Mouse (Mus musculus) G1E (cell line): ENCODE data around the gene Fam187b. TPM values are rescaled to one million over a fixed set of nuclear protein-coding genes. Genes with fewer than 3 reads are reported as not detected.

ENCODE experiments used
- ATAC-seq: 2 replicates; pipeline ENCODE4 v1.8.0; 2016; ENCODE audit warnings: mild to moderate bottlenecking; ENCODE audit not compliant: insufficient number of reproducible peaks, poor library complexity, low FRiP score, severe bottlenecking; ENCODE audit errors: extremely low read depth
- DNase-seq: peaks from one replicate; pipeline ENCODE4 v3.0.0; 2012; ENCODE audit warnings: low spot score
- H3K27me3 ChIP-seq: 2 replicates; pipeline ENCODE4 v1.6.1; 2012; ENCODE audit warnings: mild to moderate bottlenecking, low read length, inconsistent platforms; ENCODE audit not compliant: insufficient read depth
- H3K36me3 ChIP-seq: replicated peaks from 2 replicates; pipeline ENCODE3; 2012; ENCODE audit warnings: mild to moderate bottlenecking, inconsistent platforms
- H3K4me1 ChIP-seq: 2 replicates; pipeline ENCODE4 v1.6.1; 2012; ENCODE audit warnings: low read depth, low read length, inconsistent platforms, mixed read lengths; ENCODE audit not compliant: insufficient read depth
- H3K4me3 ChIP-seq: 2 replicates; pipeline ENCODE4 v1.5.1; 2012; ENCODE audit warnings: low read depth, mild to moderate bottlenecking, inconsistent platforms, low read length, moderate library complexity, mixed read lengths
- H3K9me3 ChIP-seq: replicated peaks from 2 replicates; pipeline ENCODE4 v1.6.1; 2012; ENCODE audit warnings: inconsistent platforms
- CTCF ChIP-seq: IDR thresholded peaks from 2 replicates; pipeline ENCODE4 v1.5.1; 2012; ENCODE audit warnings: low read depth, low read length, inconsistent platforms, mixed read lengths
- GATA1 ChIP-seq: IDR thresholded peaks from 2 replicates; pipeline ENCODE4 v1.6.1; 2012; ENCODE audit warnings: borderline replicate concordance, low read length, inconsistent platforms, mixed read lengths
- GATA2 ChIP-seq: IDR thresholded peaks from 2 replicates; pipeline ENCODE4 v1.6.1; 2012; ENCODE audit warnings: low read depth, low read length, inconsistent platforms, borderline replicate concordance
- POLR2AphosphoS5 ChIP-seq: IDR thresholded peaks from 2 replicates; pipeline ENCODE4 v1.6.1; 2012; ENCODE audit warnings: low read depth, low read length, inconsistent platforms; ENCODE audit not compliant: insufficient replicate concordance
- TAL1 ChIP-seq: conservative IDR thresholded peaks from 2 replicates; pipeline ENCODE4 v1.6.1; 2012; ENCODE audit warnings: low read depth, low read length, inconsistent platforms, mixed read lengths
- polyA plus RNA-seq: library from polyadenylated mRNA; stranded (reverse); fragments of >175 nt; gene quantifications from 2 replicates; pipeline ENCODE4 v1.2.3, GENCODE M21; 2012
- total RNA-seq, 2 experiments: library from RNA; stranded (forward) in 1 of 2; stranded (reverse) in 1 of 2; fragments of 200-1000 nt in 1 of 2; fragments of >200 nt in 1 of 2; fragmentation: Nextera tagmentation in 1 of 2; gene quantifications; 2 replicates each; pipeline ENCODE4 v1.2.3; 2014 to 2017

Fam187b gene
- total and polyA plus RNA-seq, 3 experiments: 0.03 to 0.27 TPM; not detected in 1

- no peak for DNase-seq
- no peak for ATAC-seq
Observed at GRCm38 (mm10) chr7:31000505-31001020, 27.0 kb downstream of the Fam187b start.

DNA sequence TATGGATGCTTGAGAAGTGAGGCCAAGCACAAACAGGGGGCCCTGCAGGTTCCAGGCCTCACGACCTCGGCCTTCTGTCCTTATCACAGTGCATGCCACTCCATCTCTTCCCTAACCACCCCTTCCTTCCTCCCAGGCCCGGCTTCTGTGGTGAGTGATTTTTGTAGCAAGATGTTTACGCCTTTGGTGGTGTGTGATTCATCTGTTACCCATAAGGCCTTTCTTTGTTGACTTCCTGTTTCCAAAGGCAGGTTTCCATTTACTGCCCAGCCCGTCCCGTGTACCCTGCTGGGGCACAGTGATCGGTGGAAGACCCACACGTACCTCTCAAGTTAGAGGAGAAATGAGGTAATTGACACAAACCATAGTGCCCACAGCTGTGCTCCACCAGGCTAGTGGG, 29.1 kb downstream of the Fam187b start:
- no peak for ATAC-seq
- no peaks in the 10 kb centered on the region for H3K9me3 ChIP-seq

More at GRCm38 (mm10) chr7:31000505-31001020, 27.0 kb downstream of the Fam187b start:
- H3K4me3 ChIP-seq: no peak overlapping the region
- H3K27me3 ChIP-seq: no peaks in the 10 kb centered on the region
- no peak for TF ChIP-seq CTCF
- TF ChIP-seq GATA2: no peak
- no peak for TF ChIP-seq GATA1
- no peak for TF ChIP-seq TAL1
- TF ChIP-seq POLR2AphosphoS5: no peak
- H3K9me3 ChIP-seq: no peaks in the 10 kb centered on the region
- no peaks in the 10 kb centered on the region for H3K36me3 ChIP-seq
- H3K4me1 ChIP-seq: peaks cover 4% of the 10 kb centered on the region; the same call in 1 of the 2 replicates

DNA sequence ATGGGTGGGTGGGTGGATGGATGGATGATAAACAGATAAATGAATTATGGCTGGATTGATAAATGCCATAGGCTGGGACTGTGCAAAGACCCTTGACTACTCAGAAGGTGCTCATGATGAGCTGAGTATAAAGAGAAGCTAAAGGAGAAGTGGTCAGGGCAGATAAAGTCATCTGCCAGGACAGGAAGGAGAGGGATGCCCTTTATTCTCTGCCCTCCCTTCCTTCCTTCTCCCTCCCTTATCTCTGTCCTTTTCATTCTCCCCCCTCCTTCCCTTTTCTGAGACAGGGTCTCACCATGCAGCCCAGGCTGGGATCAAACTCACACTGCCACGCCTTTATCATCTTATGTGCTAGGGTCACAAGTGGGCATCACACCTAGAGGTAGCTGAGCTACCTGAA, 34.2 kb downstream of the Fam187b start:
- 0 out of 2 replicates have a peak, but pooled peaks cover under 1% of the 10 kb centered on the region for H3K4me1 ChIP-seq
- no peak for DNase-seq
- no peaks in the 10 kb centered on the region for H3K36me3 ChIP-seq
- no peak for ATAC-seq
- H3K9me3 ChIP-seq: no peaks in the 10 kb centered on the region
- H3K4me3 ChIP-seq: no peak overlapping the region
- H3K27me3 ChIP-seq: no peaks in the 10 kb centered on the region
- TF ChIP-seq TAL1 (no peak), GATA2 (no peak), GATA1 (no peak), CTCF (no peak), POLR2AphosphoS5 (no peak)

More for the DNA sequence above, 29.1 kb downstream of the Fam187b start:
- no peak for TF ChIP-seq POLR2AphosphoS5
- no peak for TF ChIP-seq TAL1
- no peak for TF ChIP-seq GATA2
- TF ChIP-seq CTCF: no peak
- no peak for TF ChIP-seq GATA1
- DNase-seq: no peak
- Histone ChIP-seq H3K4me3 (no peak overlapping the region), H3K4me1 (peaks cover 4% of the 10 kb centered on the region; the same call in 1 of the 2 replicates), H3K27me3 (no peaks in the 10 kb centered on the region), H3K36me3 (no peaks in the 10 kb centered on the region)

DNA sequence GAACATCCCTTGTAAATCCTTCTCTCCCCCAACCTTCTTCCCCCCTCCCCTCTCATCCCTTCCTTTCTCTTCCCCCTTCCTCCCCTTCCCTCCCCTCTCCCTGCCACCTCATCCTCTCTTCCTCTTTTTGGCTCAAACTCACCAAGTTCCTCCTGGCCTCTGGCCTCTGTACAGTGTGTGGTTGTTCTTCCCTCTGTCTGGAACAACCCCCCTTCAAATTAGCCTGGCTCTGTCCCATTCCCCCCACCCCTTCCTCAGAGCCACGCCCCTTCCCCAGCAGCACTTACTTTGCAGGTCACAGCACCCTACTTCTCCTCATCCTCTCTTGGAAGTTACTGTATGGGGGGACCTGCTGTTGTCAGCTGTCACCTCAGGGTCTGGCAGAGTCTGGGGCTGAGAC, 34.6 kb downstream of the Fam187b start:
- Histone ChIP-seq H3K4me1 (no peaks in the 10 kb centered on the region), H3K4me3 (no peak overlapping the region), H3K27me3 (no peaks in the 10 kb centered on the region), H3K36me3 (no peaks in the 10 kb centered on the region), H3K9me3 (no peaks in the 10 kb centered on the region)
- no peak for TF ChIP-seq CTCF
- TF ChIP-seq TAL1: no peak
- TF ChIP-seq GATA1: no peak
- TF ChIP-seq GATA2: no peak
- no peak for TF ChIP-seq POLR2AphosphoS5
- no peak for DNase-seq
- no peak for ATAC-seq

GRCm38 (mm10) chr7:31008889-31009288, 35.3 kb downstream of the Fam187b start:
- Histone ChIP-seq H3K36me3 (no peaks in the 10 kb centered on the region), H3K9me3 (no peaks in the 10 kb centered on the region), H3K27me3 (no peaks in the 10 kb centered on the region), H3K4me1 (no peaks in the 10 kb centered on the region), H3K4me3 (no peak overlapping the region)
- ATAC-seq (no peak), DNase-seq (no peak)
- no peak for TF ChIP-seq GATA2

DNA sequence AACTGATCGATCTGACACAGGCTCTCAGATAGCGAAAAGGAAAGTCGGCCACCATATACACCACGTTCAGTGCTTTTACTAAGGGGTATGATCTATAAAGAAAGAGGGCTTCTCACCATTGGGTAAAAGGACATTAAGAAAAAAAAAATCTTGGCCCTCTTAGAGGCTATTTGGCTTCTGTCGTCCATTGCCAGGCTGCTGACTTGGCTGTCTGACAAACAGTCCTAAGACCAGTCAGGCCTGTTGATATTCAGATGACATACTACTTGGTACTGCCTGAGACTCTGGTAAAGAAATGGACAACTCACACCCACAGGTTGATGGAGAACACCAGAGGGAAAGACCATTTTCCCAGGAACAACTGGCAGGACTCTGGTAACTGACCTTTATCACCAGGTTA, 39.4 kb downstream of the Fam187b start:
- no peak overlapping the region for H3K4me3 ChIP-seq
- no peaks in the 10 kb centered on the region for H3K4me1 ChIP-seq
- no peaks in the 10 kb centered on the region for H3K9me3 ChIP-seq
- DNase-seq (no peak), ATAC-seq (no peak)
- no peaks in the 10 kb centered on the region for H3K36me3 ChIP-seq
- H3K27me3 ChIP-seq: no peaks in the 10 kb centered on the region
- TF ChIP-seq GATA2: no peak
- TF ChIP-seq CTCF: no peak
- TF ChIP-seq GATA1: no peak

DNA sequence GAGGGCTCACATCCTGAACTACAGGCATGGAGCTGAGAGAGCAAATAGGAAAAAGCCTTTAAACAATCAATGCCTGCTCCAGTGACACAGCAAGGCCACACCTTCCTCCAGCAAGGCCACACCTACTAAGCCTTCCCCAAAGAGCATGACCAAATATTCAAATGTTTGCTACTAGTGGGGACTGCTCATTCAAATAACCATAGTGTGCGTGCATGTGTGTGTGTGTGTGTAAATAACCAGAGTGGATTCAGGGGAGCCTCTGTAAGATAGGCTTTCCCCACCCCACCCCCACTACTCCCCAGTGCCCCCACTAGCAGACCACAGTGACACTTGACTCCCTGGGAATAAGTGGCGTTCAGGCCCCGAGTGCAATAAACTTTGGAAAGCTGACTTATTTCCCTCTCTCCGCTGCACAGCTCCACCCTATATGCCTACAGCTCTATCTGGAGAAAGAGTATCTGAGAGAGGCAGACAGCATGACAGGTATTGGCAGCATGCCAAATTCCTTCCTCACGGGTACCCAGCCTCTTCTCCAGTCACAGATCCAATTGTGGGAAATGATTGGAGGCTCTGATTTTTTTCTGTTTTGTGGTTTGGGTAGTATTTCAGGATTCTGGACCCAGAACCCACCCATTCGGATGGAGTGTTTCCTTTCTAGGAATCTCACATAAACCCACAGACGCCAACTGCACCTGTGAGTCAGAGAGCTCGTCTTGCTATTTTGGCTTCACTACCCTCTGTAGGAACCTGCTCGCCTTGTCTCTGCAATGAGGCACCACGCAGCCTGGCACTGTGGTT, 43.7 kb downstream of the Fam187b start:
- peaks cover 6% of the 10 kb centered on the region for H3K9me3 ChIP-seq
- no peaks in the 10 kb centered on the region for H3K4me1 ChIP-seq
- H3K36me3 ChIP-seq: no peaks in the 10 kb centered on the region
- ATAC-seq: no peak
- DNase-seq: no peak
- no peak for TF ChIP-seq TAL1
- TF ChIP-seq GATA1: no peak
- TF ChIP-seq GATA2: no peak
- TF ChIP-seq CTCF: no peak
- TF ChIP-seq POLR2AphosphoS5: no peak
- H3K27me3 ChIP-seq: no peaks in the 10 kb centered on the region
- no peak overlapping the region for H3K4me3 ChIP-seq
